Mouse (Mus musculus) frontal cortex, adult 2 months (tissue): ENCODE measurements around the gene Rnf38. TPM values are rescaled to one million over a fixed set of nuclear protein-coding genes. Genes with fewer than 3 reads are reported as not detected.

ENCODE experiments used
- DNase-seq, 2 experiments: peaks; one replicate each; pipeline ENCODE4 v3.0.0; 2022; ENCODE audit warnings: low spot score in 1 of 2; ENCODE audit errors: extremely low spot score in 1 of 2
- polyA plus RNA-seq: library from polyadenylated mRNA; depleted of rRNA; stranded (reverse); fragments of >200 nt; gene quantifications from 2 replicates; pipeline ENCODE4 v1.2.3, GENCODE M21; 2012; rRNA removed

Gene Rnf38
- 64.1 and 71.8 TPM in 2 replicates for polyA plus RNA-seq

DNA sequence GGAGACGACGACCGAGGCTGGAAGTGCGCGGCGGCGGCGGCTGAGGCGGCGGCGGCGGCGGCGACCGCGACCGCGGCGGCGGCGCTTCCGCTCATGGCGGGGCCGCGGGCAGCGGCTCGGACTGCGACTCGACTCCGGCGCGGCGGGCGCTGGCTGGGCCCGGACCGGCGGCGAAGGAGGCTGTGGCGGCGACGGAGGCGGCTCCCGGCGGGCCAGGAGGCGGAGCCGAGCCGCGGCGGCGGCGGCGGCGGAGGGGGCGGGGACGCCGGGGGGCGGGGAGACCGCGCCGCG is at the start of gene Rnf38:
Rnf38 (minus strand) TSS at position 77 of the 291 bp plus-strand sequence.
- DNase-seq, result no peak

DNA sequence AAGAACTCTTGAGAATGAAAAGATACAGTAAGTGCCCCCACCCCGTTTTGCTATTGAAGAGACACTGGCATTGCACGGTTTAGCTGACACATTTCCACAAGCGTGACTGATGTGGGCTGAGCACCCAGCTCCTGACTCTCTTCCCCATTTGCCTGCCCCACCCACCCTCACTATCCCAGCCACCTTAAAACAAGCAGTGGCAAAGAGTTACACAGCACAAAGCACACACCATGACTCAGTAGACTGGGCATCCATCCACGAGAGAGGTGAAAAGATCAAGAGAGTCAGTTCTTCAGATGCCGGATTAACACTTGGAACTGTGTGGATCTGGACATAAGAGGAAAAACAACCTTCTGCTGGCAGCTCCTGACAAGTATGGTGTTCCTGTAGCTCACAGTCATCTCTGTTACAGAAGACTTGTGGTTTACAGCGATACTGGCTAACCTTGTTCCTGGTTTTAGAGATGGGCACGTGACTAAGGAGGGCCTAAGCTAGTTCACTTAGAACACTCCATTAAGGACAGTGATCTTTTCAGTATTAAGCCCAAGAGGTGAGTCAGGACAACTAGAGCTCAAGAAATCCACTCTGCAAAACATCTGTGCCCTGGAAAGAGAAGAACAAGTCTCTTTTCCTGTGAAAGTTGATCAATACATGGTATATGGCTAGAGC is 48.1 kb upstream of the Rnf38 start:
- no peak for DNase-seq

DNA sequence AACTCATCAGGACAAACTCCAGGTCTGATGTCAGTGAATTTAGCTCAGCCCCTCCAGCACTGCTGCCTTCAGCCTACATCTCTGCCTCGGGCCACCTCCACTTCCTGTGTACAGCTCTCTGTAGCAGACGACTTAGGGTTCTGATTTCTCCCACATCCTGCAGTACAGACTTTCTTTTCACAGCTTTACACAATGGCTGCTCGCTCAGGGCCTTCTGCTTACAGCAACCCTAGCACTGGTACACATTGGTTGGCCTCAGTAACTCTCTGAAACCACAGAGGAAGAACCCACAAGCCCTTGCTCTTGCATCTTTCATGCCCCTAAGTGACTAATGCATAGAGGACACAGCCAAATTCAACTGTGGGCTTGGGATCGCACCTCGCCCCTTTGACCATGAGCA is 37.5 kb upstream of the Rnf38 start:
- no peak for DNase-seq

DNA sequence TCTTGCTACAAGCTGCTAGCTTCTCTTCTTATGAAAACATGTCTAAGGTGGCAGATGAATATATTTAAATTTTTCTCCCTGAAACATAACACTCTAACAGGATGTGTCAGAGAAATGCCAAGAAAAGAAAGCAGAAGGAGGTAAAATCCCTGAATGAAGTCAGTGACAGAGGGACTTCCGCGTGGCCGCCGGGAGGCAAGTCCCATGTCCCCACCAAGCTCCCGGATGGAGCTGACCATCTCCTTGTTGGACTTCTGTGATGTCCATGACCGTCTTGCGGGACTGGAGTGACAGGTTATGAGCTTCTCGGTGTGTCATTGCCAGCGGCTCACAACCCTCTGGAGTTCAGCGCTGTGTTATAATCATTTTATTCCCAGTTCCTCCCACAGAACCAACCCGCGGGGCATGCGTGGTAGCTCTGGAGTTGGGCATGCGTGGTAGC is 35.8 kb upstream of the Rnf38 start:
- DNase-seq, result peak in 1 of 2 experiments; percentile 63

DNA sequence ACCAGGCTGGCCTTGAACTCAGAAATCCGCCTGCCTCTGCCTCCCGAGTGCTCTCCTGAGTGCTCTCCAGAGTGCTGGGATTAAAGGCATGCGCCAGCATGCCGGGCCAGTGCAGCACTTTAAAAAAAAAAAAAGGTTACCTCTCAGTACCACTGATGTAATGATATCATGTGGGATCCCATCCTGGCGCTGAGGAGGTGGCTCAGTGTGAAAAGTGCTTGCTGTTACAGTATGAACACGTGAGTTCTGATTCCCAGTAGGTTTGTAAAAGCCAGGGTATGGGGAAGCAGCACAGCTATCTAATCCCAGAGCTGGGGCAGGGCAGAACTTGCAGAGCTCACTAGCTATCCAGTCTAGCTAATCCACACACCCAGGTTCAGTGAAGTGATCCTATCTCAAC is 33.8 kb upstream of the Rnf38 start:
- DNase-seq, result no peak

DNA sequence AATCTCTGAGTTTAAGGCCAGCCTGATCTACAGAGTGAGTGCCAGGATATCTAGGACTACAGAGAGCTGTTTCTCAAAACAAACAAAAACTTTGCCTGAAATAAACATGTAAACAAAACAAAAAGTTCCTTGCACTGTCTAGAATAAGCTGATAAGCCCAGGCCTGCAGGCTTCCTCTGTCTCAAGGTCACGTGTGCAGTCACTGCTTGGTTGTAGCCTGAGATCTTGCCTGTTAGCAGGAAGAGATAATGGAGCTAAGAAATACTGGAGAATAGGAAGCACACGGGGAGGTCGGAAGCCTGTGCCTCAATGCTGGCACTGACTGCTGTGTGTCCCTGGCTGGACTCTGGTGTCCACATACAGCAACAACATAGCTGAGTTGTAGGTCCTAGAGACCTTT is 31.9 kb upstream of the Rnf38 start:
- no peak for DNase-seq

DNA sequence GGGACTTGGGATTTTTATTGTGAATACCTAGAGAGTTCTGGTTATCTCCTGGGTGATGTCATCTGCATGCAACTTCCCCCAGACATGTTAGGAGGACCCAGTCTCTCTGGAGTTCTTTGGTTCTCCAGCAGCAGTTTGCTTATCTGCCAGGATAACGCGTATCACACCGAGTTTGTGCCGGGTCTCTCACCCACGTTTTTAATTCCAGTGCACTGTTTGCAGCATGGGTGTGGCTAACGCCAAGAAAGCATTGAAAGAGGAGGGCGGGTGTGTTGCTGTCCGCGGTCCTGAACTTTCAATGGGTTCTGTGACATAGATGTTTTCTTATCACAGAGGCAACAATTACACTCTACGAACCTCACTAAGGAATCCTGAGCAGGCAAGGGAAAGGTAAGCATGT is 26.7 kb upstream of the Rnf38 start:
- no peak for DNase-seq

DNA sequence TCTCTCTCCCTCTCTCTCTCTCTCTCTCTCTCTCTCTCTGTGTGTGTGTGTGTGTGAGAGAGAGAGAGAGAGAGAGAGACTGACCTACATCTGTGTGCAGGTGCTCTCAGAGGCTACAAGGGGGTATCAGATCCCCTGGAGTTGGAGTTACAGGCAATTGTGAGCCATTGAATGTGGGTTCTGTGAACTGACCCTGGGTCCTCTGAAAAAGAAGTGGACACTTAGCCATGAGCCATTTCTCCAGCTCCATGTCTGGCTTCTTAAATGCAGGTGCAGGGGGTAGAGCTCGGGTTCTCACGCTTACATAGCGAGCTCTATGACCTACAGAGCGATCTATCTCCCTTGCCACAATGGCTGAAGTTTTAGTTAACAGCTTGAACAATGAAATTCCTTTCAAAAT is 25.5 kb upstream of the Rnf38 start:
- DNase-seq, result no peak

DNA sequence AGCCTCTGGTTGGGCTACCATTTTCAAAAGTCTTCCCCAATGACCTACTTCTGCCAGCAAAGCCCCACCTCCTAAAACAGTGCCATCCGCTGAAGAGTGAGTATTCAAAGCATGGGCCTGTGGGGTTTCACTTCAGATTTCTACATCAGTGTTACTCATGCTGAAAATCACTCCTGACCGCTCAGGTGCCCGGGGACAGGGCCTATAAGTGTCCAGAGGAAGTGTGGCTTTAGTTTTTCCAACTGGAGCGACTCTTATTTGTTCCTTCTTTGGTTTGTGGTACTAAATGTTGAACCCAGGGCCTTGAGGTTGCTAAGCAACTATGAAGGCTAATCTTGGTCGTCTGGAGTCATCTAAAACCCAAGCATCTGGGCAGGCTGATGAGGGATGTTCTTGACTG is 21.0 kb upstream of the Rnf38 start:
- DNase-seq, result no peak

DNA sequence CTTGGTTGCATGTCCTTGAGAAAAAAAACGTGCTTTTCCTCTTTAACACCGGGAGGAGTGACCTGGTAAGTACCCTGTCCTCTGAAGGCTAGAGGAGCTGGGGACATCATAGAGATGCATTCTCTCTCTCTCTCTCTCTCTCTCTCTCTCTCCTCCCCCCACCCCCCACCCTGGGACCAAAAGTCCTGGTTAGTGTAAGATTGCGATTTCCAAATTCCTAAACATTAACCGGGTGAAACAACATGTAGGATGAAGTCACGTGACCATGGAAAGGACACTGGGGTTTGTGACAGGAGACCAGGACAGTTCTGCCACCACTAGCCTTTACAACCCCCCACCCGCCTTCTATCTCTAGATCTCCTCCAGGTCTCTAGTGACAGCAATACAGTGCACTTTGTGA is 19.6 kb upstream of the Rnf38 start:
- DNase-seq, result no peak

DNA sequence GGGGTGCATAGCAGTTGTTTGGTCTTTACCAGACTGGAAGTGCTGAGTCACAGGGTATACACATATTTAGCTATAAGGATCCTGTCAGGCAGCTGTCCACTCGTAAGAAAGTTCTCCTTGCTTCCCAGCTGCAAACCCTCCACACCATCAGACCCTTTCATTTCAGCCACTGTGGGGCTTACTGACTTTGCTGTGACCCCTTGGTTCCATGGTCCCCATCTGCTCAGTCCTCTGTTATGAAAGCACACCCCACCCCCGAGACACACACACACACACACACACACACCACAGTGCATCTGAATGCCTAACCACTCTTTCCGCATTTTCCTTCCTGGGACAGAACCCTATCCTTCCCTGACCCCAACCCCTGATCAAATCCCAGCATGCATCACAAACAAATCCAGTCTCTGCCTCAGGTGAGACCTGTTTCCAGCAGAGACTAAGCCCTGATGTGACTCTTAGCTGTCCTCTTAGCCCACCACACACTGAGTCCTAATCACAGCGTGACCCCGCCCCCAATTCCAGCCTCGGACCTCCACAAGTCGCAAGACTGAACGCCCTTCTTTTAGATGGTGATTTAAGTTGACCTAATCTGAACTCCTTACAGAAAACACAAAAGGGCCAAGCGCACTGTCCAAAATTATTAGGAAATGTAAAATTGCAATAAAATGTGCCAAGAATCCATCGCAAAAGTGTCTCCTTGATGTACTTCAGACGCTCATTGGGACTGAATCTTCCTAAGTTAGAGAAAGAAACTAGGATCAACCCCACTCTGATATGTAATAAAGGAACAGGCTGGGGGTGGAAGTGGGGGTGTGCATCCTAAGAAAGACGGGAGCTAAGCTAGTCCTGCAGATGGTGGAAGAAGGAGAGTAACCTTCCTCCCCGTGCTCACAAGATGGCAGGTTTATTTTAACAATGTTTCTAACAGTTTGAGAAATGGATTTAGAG is 18.7 kb upstream of the Rnf38 start:
- peak; percentile 55 to 66 for DNase-seq

DNA sequence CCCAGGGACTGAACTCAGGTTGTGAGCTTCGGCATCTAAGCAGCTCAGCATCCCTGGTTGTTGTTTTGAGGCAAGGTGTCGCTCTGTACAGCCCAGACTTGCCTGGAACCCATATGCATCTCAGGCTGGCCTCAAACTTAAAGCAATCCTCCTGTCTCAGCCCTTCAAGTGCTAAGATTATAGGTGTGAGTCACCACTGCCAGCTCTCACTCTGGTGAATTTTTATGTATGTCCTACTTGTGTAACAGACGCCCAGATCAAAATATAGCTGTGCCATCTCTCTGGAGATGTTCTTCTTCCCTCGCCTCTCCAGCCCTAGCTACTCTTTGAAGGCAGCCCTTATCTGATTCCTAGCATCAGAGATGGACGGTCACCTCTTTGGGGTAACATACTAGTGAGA is 17.9 kb upstream of the Rnf38 start:
- DNase-seq, result peak in 1 of 2 experiments; percentile 44

DNA sequence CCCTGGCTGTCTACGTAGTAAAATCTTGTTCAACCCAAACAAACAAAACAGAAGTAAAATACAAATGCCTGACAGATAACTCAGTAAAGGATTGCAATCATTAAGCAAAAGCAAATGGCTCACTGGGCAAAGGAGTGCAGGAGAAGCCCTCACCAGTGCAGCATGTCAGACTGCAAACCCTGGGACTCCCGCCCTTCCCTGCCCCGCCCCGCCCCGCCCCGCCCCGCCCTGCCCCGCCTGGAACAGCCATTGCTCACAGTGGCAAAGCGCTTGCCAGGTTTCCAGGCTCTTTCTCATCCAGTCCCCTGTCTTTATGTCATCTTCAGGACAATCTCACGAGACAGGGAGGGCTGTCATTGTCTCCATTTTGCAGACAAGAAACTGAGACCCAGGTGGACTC is 16.1 kb upstream of the Rnf38 start:
- no peak for DNase-seq

DNA sequence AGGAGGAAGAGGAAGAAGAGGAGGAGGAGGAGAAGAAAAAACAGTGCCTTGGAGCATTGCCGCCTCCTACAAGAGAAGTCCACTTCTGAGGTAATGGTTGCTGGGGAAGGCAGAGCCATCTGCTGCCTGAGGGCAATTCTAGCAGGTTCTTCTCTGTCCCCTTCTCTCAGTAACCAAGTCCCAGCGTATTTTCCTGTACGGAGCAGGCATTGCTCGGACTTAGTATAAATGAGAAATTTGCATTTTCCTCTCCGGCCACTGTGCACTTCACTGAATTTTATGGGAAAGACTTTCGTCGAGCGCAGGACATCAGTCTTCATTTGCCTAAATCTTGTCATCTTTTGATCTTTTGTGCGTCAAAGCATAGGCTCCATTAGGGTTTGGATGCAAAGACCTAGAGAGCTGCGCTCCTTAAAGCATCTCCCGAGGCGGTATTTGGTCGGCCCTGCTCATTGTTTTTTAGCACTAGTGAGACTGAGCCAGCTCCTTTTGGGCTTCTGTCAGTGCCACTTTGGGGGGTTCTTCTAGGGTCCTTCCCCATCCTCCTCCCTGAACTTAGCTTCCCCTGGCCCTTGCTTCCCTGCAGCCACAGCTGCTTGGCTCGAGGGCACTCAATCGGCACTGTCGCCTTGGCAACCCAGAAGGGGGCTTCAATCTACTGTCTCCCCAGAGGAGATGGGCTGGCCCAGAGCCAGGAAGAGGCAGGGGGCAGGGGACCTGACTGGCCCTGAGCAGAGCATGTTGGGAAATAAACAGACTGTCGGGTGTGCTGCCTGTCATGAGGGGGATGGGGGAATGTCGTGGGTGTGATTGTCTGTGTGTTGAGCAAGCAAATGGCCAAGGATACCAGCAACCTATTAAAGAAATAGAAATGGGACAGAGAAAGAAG is 13.7 kb upstream of the Rnf38 start:
- DNase-seq, result no peak

DNA sequence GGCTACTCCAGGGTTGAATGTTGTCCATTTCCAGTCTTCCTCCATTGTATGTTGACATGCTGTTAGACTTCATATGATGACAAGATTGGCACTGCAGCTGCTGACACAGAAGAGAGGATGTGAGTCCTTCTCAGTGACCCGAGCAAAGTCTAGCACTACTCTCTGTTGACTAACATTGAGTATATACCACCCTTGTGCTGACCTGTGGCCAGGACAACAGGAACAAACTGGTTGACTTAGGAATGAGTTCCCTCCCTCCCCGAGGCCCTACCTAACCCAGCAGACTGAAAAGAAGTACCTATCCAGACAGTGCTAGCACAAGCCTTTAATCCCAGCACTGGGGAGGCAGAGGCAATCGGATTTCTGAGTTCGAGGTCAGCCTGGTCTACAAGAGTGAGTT is 12.7 kb upstream of the Rnf38 start:
- DNase-seq, result no peak

DNA sequence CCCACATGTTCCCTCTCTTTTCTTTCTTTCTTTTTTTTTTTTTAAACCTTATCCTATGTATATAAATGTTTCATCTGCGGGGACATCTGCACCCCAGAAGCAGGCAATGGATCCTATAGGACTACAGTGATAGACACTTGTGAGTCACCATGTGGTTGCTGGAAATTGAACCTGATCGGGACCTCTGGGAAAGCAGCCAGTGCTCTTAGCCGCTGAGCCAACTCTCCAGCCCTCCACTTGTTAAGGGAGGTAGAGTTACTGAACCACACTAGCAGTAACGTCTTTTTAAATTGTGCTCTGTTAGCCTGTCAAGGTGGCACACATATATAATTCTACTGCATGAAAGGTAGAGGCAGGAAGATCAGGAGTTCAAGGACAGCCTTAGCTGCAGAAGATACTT is 8.0 kb upstream of the Rnf38 start:
- DNase-seq, result no peak

DNA sequence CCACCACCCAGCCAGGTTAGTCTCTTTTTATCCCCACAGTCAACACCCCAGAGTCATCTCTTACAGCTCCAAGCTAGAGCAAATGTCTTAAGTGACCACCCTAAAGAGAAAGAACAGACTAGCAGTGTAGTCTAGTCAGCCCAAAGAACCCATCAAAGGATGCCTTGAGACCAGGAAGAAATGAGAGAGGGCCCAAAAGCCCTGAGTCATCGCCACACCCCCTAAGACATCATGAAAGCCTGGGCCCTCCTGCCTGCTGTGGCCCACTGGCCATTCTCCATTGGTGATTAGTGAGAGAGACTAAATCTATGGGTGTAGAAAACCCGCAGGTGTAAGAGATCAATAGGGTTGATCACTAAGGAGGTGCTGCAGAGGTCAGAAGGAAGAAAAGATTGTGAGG is 2.4 kb upstream of the Rnf38 start:
- no peak for DNase-seq

DNA sequence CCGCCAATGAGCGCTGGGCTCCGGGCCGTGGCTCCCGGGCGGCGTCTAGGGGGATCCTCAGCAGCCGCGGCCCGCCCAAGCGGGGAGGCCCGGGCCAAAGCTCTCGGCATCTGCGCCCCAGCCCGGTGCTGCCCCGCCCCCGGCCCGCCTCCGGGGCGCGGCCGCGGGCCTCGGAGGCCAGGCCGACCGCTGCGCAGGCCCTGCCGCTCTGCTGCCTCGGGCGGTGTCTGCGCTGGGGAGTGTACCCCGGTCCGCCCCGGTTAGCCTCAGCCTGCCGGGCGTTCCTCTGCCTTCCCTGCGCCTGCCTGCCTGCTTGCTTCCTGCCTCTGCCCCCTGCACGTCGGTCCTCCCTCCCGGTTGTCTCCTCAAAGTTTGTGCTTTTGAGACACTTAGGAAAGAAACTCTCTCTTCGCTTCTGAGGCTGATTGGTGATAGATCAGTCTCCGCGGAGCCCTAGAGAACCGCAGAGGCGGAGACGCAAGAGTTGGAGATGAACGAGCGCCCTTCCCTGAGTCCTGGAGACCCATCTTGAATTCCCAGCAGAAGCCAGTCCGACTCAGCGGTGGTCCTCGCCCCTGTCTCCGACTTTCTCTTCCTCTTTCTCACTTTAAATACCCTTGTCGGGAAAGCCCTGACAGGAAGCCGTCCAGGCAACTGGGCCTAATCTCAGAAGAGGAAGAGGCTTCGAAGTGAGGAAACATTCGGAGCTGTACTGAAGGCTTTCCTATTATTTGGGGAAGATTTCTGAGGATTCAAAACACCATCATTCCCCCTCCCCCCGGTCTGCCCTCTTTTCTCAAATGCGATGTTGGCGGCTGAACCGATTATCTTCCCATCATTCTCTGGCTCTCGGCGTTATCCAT is 646 bp upstream of the Rnf38 start:
- peak; percentile 50 to 83 for DNase-seq

DNA sequence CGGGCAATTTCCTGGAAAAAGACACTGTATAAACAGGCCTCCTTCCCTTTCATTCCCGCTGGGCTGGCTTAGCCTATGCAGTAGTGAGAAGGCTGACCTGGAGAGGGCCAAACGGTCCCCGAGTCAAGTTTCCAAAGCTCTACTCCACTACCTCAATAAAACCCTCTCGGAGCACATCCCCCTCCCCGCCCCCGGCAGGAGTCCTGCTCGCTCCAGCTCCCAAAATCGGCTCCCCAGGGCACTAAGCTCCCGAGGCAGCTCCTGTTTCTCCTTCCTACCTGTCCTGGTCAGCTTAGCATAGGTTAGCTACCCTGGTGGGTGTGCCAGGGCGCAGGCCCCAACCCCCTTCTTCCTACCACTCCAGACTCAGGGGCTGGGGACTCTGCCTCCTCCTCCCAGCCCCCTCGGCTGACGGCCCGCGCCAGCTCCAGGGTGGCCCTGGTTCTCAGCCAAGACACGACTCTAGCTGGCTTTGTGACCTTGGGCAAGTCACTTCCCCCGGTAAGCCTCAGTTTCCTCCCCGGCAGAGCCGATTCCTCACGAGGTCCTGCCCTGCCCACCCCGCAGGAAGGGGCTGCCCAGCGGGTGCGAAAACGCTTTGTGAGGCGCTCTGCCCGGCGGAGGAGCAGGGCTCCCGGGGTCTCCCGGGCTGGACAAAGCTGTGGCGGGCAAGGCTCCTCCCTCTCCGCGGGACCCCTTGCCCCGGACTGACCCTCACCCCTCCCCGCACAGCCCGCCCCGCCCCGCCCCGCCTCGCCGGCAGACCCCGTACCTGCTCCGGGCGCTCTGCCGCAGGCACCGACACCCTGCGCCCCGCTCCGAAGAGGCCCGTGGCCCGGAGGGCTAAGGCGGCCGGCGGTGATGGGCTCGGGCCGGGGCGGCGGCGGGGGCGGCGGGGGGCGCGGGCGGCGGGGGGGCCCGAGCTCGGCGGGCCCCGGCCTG is 547 bp downstream of the Rnf38 start:
- DNase-seq, result peak in 1 of 2 experiments; percentile 34
